ENCODE assay signal across 1 mouse cellular context in genomic region chr10:19673146-19673545, GRCm38 (mm10).
TF ChIP-seq lines count a peak whose summit lies in the region.

No protein-coding gene starts in this region.

TF ChIP-seq in CH12.LX, 34 proteins besides CTCF, POLR2A, EP300 and RAD21:
- TF ChIP-seq ZC3H11A (IDR thresholded peaks at IDR 0.05; ENCODE audit: low read depth, low read length): peak; percentile 49
- no peak for TF ChIP-seq ETS1 (conservative IDR thresholded peaks at IDR 0.05; ENCODE audit: low read depth, low read length)
- peak; percentile 68 for TF ChIP-seq SMC3 (IDR thresholded peaks at IDR 0.05; ENCODE audit: low read depth, low read length)
